Mouse (Mus musculus) left cerebral cortex, postnatal 10 days (tissue): ENCODE results near the gene Polr3f. TPM values are rescaled to one million over a fixed set of nuclear protein-coding genes. Genes with fewer than 3 reads are reported as not detected.

Experiments
- DNase-seq, 2 experiments: peaks; one replicate each; pipeline ENCODE4 v3.0.0; 2021 to 2022; ENCODE audit warnings: low spot score in 2 of 2, mixed read lengths in 1 of 2; ENCODE audit errors: extremely low spot score in 1 of 2
- intact Hi-C: fragments of 180-260 bp; cut with DNase I; formaldehyde crosslinking; loops from one replicate; pipeline ENCODE4 v1.15.1; 2025
- total RNA-seq, 2 experiments: library from RNA; stranded (reverse); gene quantifications; 2 replicates each; pipeline ENCODE4 v1.2.3; 2021

Polr3f gene
- total RNA-seq, 2 experiments from 2014 or later, result 25.2 to 26.7 TPM

GRCm38 (mm10) chr2:144555286-144555819 lies 27.8 kb downstream of the Polr3f start:
- DNase-seq, result no peak
- intact Hi-C loops, result no loop called here

GRCm38 (mm10) chr2:144555820-144556552 lies 28.5 kb downstream of the Polr3f start, which contains the start of gene Sec23b:
Gene Sec23b, plus strand, starts transcription at chr2:144556229.
- intact Hi-C loops, result no loop called here
- peak; percentile 96 to 98 for DNase-seq

GRCm38 (mm10) chr2:144588723-144589122 lies 61.2 kb downstream of the Polr3f start:
- intact Hi-C loops, result no loop called here
- no peak for DNase-seq

Other genes with a start within 250 kb of the Polr3f start
- 1 to 10 TPM; 3.2 to 6.3 TPM for gene Ovol2, start 195.6 kb upstream of the Polr3f start, total RNA-seq
- 10 to 100 TPM; 24.4 to 27.2 TPM for gene Kat14, start 158.7 kb upstream of the Polr3f start, total RNA-seq
- gene Pet117, start 158.7 kb upstream of the Polr3f start, total RNA-seq, result 1 to 10 TPM; 5.3 to 5.5 TPM
- gene Dzank1, start 304 bp upstream of the Polr3f start, total RNA-seq, result 100 to 1,000 TPM; 102 to 109 TPM
- 10 to 100 TPM; 24.4 to 26.5 TPM for gene Rbbp9, start 23.2 kb downstream of the Polr3f start, total RNA-seq
- 10 to 100 TPM; 42.4 to 44.8 TPM for gene Sec23b, start 28.5 kb downstream of the Polr3f start, total RNA-seq
- 10 to 100 TPM; 41.9 to 51.2 TPM for gene Smim26, start 66.3 kb downstream of the Polr3f start, total RNA-seq
- gene Dtd1, start 72.2 kb downstream of the Polr3f start, total RNA-seq, result 10 to 100 TPM; 56.4 to 61.0 TPM